Mouse (Mus musculus) heart, adult 8-10 months (tissue): Measurements from ENCODE around the gene Arpc5l. TPM values are rescaled to one million over a fixed set of nuclear protein-coding genes. Genes with fewer than 3 reads are reported as not detected.

Experiments
- total RNA-seq, 4 experiments: library from RNA; stranded (reverse); gene quantifications; 2 replicates each; pipeline ENCODE4 v1.2.4; 2022

Arpc5l gene
- total RNA-seq, 4 experiments from 2014 or later, result 90.3 to 125 (median 106) TPM

Other genes with a start within 250 kb of the Arpc5l start
- 1 to 10 TPM; 1.2 to 2.2 (median 1.9) TPM for gene Nr6a1, start 77.7 kb upstream of the Arpc5l start, total RNA-seq
- 1 to 10 TPM; 3.2 to 3.9 (median 3.6) TPM for gene Olfml2a, start 73.4 kb upstream of the Arpc5l start, total RNA-seq
- under 1 TPM; 0.09 to 0.22 (median 0.13) TPM for gene Wdr38, start 7.9 kb upstream of the Arpc5l start, total RNA-seq
- gene Rpl35, start 276 bp downstream of the Arpc5l start, total RNA-seq, result 100 to 1,000 TPM; 299 to 346 (median 322) TPM
- gene Golga1, start 60.2 kb downstream of the Arpc5l start, total RNA-seq, result 10 to 100 TPM; 12.0 to 15.7 (median 14.1) TPM
- 1 to 10 TPM; 4.2 to 5.2 (median 4.3) TPM for gene Scai, start 185.4 kb downstream of the Arpc5l start, total RNA-seq
- gene Ppp6c, start 221.1 kb downstream of the Arpc5l start, total RNA-seq, result 10 to 100 TPM; 51.1 to 59.4 (median 53.5) TPM